Mouse (Mus musculus) embryonic facial prominence, embryonic 10.5 days (tissue): ENCODE measurements around the gene Camta2. TPM values are rescaled to one million over a fixed set of nuclear protein-coding genes. Genes with fewer than 3 reads are reported as not detected.

Experiments
- microRNA-seq: library from miRNA; unstranded; fragments of <30 nt; microRNA quantifications from one replicate; pipeline ENCODE4, GENCODE M21; 2017
- polyA plus RNA-seq: library from polyadenylated mRNA; unstranded; fragments of >200 nt; fragmentation: Nextera tagmentation; extraction: Ambion mirVana; gene quantifications from 2 replicates; pipeline ENCODE4 v1.2.1, GENCODE M21; 2016

Gene Camta2
- polyA plus RNA-seq, 1 experiment from 2014 or later, result 10.9 TPM

Small RNA genes within 50 kb of the gene (microRNA-seq; reads per million reads assigned to microRNA genes)
- gene Mir6925, result not detected

Other genes with a start within 250 kb of the Camta2 start
- 44.1 TPM in 2 replicates for gene Med11, start 236.2 kb downstream of the Camta2 start, polyA plus RNA-seq
- gene Zmynd15, start 228.7 kb downstream of the Camta2 start, polyA plus RNA-seq, result 0.16 and 0.45 TPM in 2 replicates
- 0.39 and 0.65 TPM in 2 replicates for gene Cxcl16, start 228.1 kb downstream of the Camta2 start, polyA plus RNA-seq
- 0.35 and 0.77 TPM in 2 replicates for gene Tm4sf5, start 182.9 kb downstream of the Camta2 start, polyA plus RNA-seq
- gene Vmo1, start 173.5 kb downstream of the Camta2 start, polyA plus RNA-seq, result not detected in 2 replicates
- gene Gltpd2, start 168.9 kb downstream of the Camta2 start, polyA plus RNA-seq, result 0.43 and 0.44 TPM in 2 replicates
- gene Psmb6, start 162.7 kb downstream of the Camta2 start, polyA plus RNA-seq, result 1,123 and 1,132 TPM in 2 replicates
- not detected in 2 replicates for gene Gm40193, start 155.2 kb downstream of the Camta2 start, polyA plus RNA-seq
- 3.2 and 3.7 TPM in 2 replicates for gene Pld2, start 148.0 kb downstream of the Camta2 start, polyA plus RNA-seq
- gene Mink1, start 125.2 kb downstream of the Camta2 start, polyA plus RNA-seq, result 14.6 and 15.2 TPM in 2 replicates
- gene 4930544D05Rik, start 72.3 kb downstream of the Camta2 start, polyA plus RNA-seq, result not detected in 2 replicates
- gene Chrne, start 68.9 kb downstream of the Camta2 start, polyA plus RNA-seq, result not detected in 2 replicates
- gene Gp1ba, start 49.0 kb downstream of the Camta2 start, polyA plus RNA-seq, result 0.26 and 0.76 TPM in 2 replicates
- gene Rnf167, start 40.9 kb downstream of the Camta2 start, polyA plus RNA-seq, result 89.7 and 91.9 TPM in 2 replicates
- 135 and 137 TPM in 2 replicates for gene Slc25a11, start 40.6 kb downstream of the Camta2 start, polyA plus RNA-seq
- 2,153 and 2,165 TPM in 2 replicates for gene Pfn1, start 33.5 kb downstream of the Camta2 start, polyA plus RNA-seq
- 72.9 and 88.4 TPM in 2 replicates for gene Eno3, start 30.9 kb downstream of the Camta2 start, polyA plus RNA-seq
- 181 and 185 TPM in 2 replicates for gene Spag7, start 18.7 kb downstream of the Camta2 start, polyA plus RNA-seq
- 0.69 and 0.99 TPM in 2 replicates for gene Inca1, start 12.1 kb upstream of the Camta2 start, polyA plus RNA-seq
- gene Kif1c, start 12.4 kb upstream of the Camta2 start, polyA plus RNA-seq, result 1.6 and 2.0 TPM in 2 replicates
- 4.7 and 5.7 TPM in 2 replicates for gene Zfp3, start 76.1 kb upstream of the Camta2 start, polyA plus RNA-seq
- not detected in 2 replicates for gene Scimp, start 124.5 kb upstream of the Camta2 start, polyA plus RNA-seq
- gene Rabep1, start 156.7 kb upstream of the Camta2 start, polyA plus RNA-seq, result 36.5 and 39.6 TPM in 2 replicates